Mouse (Mus musculus) heart, postnatal 0 days (tissue): ENCODE results near the gene Zpld1. TPM values are rescaled to one million over a fixed set of nuclear protein-coding genes. Genes with fewer than 3 reads are reported as not detected.

Source experiments
- ATAC-seq: fragments of 200-750 bp; cut with Nextera tagmentation; 2 replicates; pipeline ENCODE4 v1.8.0; 2017; ENCODE audit warnings: low read depth, moderate number of reproducible peaks, moderate library complexity; ENCODE audit not compliant: insufficient read depth
- DNase-seq: peaks from one replicate; pipeline ENCODE4 v3.0.0-alpha.2; 2016; ENCODE audit warnings: low spot score
- H3K27ac ChIP-seq: fragments of 300-500 bp; sonication (generic); 2 replicates; pipeline ENCODE4 v1.5.1; 2014; ENCODE audit warnings: low read depth, mild to moderate bottlenecking
- H3K27me3 ChIP-seq: fragments of 300-500 bp; sonication (generic); 2 replicates; pipeline ENCODE4 v1.6.1; 2014; ENCODE audit warnings: low read length, mixed read lengths; ENCODE audit not compliant: control insufficient read depth, insufficient read depth
- H3K36me3 ChIP-seq: fragments of 300-500 bp; sonication (generic); replicated peaks from 2 replicates; pipeline ENCODE4 v1.6.1; 2014; ENCODE audit warnings: low read length, mixed read lengths; ENCODE audit not compliant: control insufficient read depth, insufficient read depth
- H3K4me1 ChIP-seq: fragments of 300-500 bp; sonication (generic); 2 replicates; pipeline ENCODE4 v1.6.1; 2014; ENCODE audit warnings: antibody characterized with exemption; ENCODE audit not compliant: control insufficient read depth, insufficient read depth
- H3K4me2 ChIP-seq: fragments of 300-500 bp; sonication (generic); 2 replicates; pipeline ENCODE4 v1.6.1; 2014; ENCODE audit warnings: low read depth, mild to moderate bottlenecking, low read length, moderate library complexity
- H3K4me3 ChIP-seq: fragments of 300-500 bp; sonication (generic); 2 replicates; pipeline ENCODE4 v1.5.1; 2014; ENCODE audit warnings: low read depth, low read length
- H3K9ac ChIP-seq: fragments of 300-500 bp; sonication (generic); replicated peaks from 2 replicates; pipeline ENCODE4 v1.6.1; 2014; ENCODE audit warnings: low read depth, low read length, mixed read lengths
- H3K9me3 ChIP-seq: fragments of 300-500 bp; sonication (generic); replicated peaks from 2 replicates; pipeline ENCODE4 v1.6.1; 2016; ENCODE audit warnings: low read length; ENCODE audit not compliant: control insufficient read depth
- CTCF ChIP-seq: IDR thresholded peaks from 2 replicates; pipeline ENCODE4 v1.5.1; 2016; ENCODE audit warnings: antibody characterized with exemption, control low read depth, low read depth
- EP300 ChIP-seq: IDR thresholded peaks from 2 replicates; pipeline ENCODE4 v1.6.1; 2016; ENCODE audit warnings: antibody characterized with exemption, low read depth
- WGBS: fragments of 180-500 bp; shearing (Covaris S2); extraction: QIAGEN DNeasy Blood & Tissue Kit; methylation state at CpG from one replicate; pipeline ENCODE4 v1.1.7; 2014; 5-methylcytosine and 5-hydroxymethylcytosine counted together
- polyA plus RNA-seq: library from polyadenylated mRNA; unstranded; fragments of >200 nt; fragmentation: Nextera tagmentation; extraction: Ambion mirVana; gene quantifications from 2 replicates; pipeline ENCODE4 v1.2.1, GENCODE M21; 2015
- total RNA-seq: library from RNA; depleted of rRNA; stranded (reverse); fragments of >200 nt; gene quantifications from 2 replicates; pipeline ENCODE4 v1.2.3, GENCODE M21; 2014; ENCODE audit warnings: low replicate concordance

Zpld1 gene
- total and polyA plus RNA-seq, 2 experiments from 2014 or later: not detected

DNA sequence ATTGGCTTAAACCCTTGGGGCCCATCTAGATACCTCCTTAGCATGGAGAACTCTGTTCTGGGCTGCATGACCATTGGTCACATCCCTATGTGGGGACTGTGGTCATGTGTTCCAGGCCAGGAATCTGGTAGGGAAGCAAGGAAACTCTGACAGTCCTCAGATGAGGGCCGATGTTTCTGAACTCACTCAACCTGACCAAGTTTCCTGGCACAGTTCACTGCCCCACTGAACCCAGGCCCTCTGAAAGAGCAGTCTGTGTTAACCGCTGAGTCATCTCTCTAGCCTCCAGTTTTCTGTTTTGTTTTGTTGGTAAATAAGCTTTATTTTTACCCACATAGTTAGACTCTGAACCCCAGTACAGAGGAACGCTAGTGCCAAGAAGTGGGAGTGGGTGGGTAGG, 20.3 kb downstream of the Zpld1 start:
- Histone ChIP-seq H3K4me3 (no peak overlapping the region), H3K27ac (no peak overlapping the region), H3K9ac (no peak overlapping the region), H3K27me3 (no peaks in the 10 kb centered on the region), H3K36me3 (no peaks in the 10 kb centered on the region), H3K9me3 (no peaks in the 10 kb centered on the region), H3K4me2 (no peak overlapping the region), H3K4me1 (no peaks in the 10 kb centered on the region)
- ATAC-seq: no peak
- TF ChIP-seq EP300: no peak
- no peak for TF ChIP-seq CTCF
- DNase-seq: no peak
- WGBS: 91% methylated on average over 3 of the region's 3 CpGs

DNA sequence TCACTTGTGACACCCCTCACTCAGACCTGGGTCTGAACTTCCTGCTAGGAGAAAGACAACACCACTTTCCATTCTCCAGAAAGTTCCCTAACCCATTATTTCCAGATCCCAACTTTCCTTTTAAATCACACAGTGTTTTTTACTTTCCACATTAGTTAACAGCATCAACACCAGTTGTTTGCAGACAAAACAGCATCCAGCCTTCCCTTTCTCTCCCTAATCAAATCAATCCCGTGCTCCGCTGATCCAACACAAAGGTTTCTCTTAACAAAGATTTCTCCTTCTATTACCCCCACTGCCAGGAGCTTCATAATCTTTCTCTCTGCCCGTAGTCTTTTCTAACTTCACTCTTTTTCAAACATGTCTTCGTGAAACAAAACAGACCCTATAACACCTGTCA, 32.5 kb downstream of the Zpld1 start:
- no peak for DNase-seq
- H3K4me1 ChIP-seq: no peaks in the 10 kb centered on the region
- 43% methylated on average over 4 of the region's 4 CpGs for WGBS
- H3K4me2 ChIP-seq: no peak overlapping the region
- H3K9me3 ChIP-seq: no peaks in the 10 kb centered on the region
- no peak for ATAC-seq
- TF ChIP-seq CTCF: no peak
- TF ChIP-seq EP300: no peak
- no peaks in the 10 kb centered on the region for H3K27me3 ChIP-seq
- no peak overlapping the region for H3K9ac ChIP-seq
- no peak overlapping the region for H3K4me3 ChIP-seq
- no peaks in the 10 kb centered on the region for H3K36me3 ChIP-seq
- no peak overlapping the region for H3K27ac ChIP-seq

DNA sequence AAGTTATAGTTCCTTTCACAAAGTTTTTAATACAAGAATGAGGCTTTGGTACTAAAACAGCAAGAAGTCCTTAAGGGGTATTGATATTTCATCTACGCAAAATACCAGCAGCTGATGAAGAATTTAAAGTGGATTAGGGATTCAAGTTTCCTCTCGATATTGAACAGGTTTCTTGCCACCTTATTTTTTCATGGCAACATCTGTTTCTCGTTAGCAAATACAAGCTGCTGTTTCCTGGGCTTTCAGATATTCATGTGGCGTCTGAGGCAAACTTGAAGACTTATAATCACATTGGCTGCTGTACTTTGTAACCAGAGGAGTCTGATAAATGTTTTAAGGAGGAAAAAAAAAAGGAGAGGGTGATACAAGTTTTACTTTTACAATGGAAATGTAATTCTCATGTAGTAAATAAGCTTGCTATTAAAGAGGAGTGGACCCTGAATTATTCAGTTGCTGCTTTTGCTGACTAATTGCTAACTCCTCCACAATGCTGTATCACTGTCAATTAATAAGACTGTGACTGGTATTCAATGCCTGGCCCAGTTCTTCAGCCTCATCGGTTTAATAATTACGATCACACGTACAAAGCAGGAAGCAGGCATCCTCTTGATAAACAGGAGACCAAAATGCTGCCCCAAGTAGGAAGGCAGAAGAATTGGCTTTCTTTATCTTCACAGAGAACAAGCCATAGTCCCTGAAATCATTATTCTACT, 36.8 kb downstream of the Zpld1 start:
- no peaks in the 10 kb centered on the region for H3K9me3 ChIP-seq
- no peak overlapping the region for H3K4me2 ChIP-seq
- no peak overlapping the region for H3K9ac ChIP-seq
- DNase-seq (no peak), ATAC-seq (no peak)
- H3K27me3 ChIP-seq: no peaks in the 10 kb centered on the region
- 45% methylated on average over 7 of the region's 7 CpGs for WGBS
- H3K4me1 ChIP-seq: no peaks in the 10 kb centered on the region
- no peak for TF ChIP-seq CTCF
- TF ChIP-seq EP300: no peak
- no peak overlapping the region for H3K4me3 ChIP-seq
- no peaks in the 10 kb centered on the region for H3K36me3 ChIP-seq
- H3K27ac ChIP-seq: no peak overlapping the region

DNA sequence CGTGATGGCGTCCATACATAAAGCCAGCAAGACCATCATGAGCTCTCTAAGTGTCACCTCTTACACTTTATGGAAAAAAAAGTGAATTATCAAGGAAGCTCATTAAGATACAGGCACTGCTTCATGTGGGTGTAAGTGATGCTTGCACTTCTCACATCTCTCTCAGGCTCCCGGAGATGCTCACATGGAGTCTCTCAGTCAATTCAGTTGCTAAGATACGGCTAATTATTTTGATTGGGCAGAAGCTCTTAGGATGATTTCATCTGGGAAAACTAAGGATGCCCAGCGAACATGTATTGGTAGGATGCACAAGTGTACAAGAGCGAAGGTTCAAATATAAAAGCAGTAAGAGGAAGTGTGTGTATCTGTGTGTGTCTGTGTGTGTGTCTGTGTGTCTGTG, 38.1 kb downstream of the Zpld1 start:
- Histone ChIP-seq H3K4me1 (no peaks in the 10 kb centered on the region), H3K36me3 (no peaks in the 10 kb centered on the region), H3K4me3 (no peak overlapping the region), H3K27ac (no peak overlapping the region), H3K27me3 (no peaks in the 10 kb centered on the region), H3K4me2 (no peak overlapping the region), H3K9ac (no peak overlapping the region), H3K9me3 (no peaks in the 10 kb centered on the region)
- TF ChIP-seq CTCF (no peak), EP300 (no peak)
- 76% methylated on average over 6 of the region's 6 CpGs for WGBS
- no peak for ATAC-seq
- no peak for DNase-seq

DNA sequence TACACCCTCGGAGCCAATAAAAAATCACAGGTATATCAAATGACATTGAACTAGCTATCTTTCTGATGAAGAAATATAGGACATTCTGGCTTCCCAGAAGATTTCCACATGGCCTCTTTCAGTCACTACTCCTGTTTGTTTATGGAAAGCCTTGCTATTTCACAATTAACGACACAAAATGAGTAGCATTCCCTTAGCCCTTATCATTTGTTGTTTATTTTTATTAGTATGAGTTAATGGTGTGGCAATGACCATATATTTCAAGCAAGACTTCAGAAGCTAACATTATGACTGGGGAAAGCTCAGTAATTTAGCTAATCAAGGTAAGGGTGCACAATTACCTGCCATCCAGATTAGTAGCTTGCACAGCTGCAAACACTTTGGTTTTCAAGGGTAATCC, 56.8 kb downstream of the Zpld1 start:
- Histone ChIP-seq H3K27me3 (no peaks in the 10 kb centered on the region), H3K4me2 (no peak overlapping the region), H3K4me1 (no peaks in the 10 kb centered on the region), H3K36me3 (no peaks in the 10 kb centered on the region), H3K27ac (no peak overlapping the region), H3K9ac (no peak overlapping the region), H3K9me3 (no peaks in the 10 kb centered on the region), H3K4me3 (no peak overlapping the region)
- DNase-seq (no peak), ATAC-seq (no peak)
- TF ChIP-seq EP300 (no peak), CTCF (no peak)
- WGBS: 61% methylated on average over 2 of the region's 2 CpGs
